Mouse (Mus musculus): Measurements from ENCODE around the gene Dmc1. TPM values are rescaled to one million over a fixed set of nuclear protein-coding genes. Genes with fewer than 3 reads are reported as not detected.

Dmc1 gene
- polyA plus RNA-seq, 1 experiment from 2014 or later: 1.7 TPM

DNA sequence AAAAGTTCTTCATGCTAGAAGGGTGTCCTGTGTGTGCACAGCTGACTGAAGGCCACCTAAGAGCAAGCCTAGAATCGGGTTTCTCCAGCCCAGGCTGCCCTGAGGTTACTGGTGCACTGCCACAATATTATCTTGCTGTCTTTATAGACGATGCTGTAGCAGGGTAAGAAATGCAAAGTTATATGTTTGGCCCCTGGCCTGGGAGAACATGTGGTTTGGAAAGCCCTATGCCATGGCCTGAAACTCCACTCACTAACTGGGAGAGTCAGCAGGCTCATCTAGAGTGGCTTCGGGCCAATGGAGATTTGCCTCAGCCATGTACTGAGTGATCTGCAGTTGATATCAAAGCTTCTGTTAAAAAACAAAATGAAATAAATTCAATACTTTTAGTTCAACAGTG, 71.1 kb downstream of the Dmc1 start:
- Histone ChIP-seq H3K27ac (ENCODE audit: low read depth, low read length) (no peak overlapping the region), H3K4me2 (replicated peaks; ENCODE audit: low read depth) (no peak overlapping the region), H3K4me1 (replicated peaks; ENCODE audit: control insufficient read depth, insufficient read depth, low read length) (no peaks in the 10 kb centered on the region), H3K9me3 (ENCODE audit: control insufficient read depth) (no peaks in the 10 kb centered on the region), H3K36me3 (ENCODE audit: control insufficient read depth, insufficient read depth) (peaks cover 96% of the 10 kb centered on the region), H3K9ac (ENCODE audit: low read depth, low read length) (no peak overlapping the region), H3K4me3 (ENCODE audit: low read depth, low read length) (no peak overlapping the region), H3K27me3 (replicated peaks; ENCODE audit: control insufficient read depth, insufficient read depth, low read length) (no peaks in the 10 kb centered on the region)
- 85% methylated on average over 3 of the region's 3 CpGs for WGBS
- no peak for TF ChIP-seq CTCF (IDR thresholded peaks at IDR 0.05; ENCODE audit: low read depth)
- ATAC-seq: no peak

GRCm38 (mm10) chr15:79529935-79530334, 75.0 kb downstream of the Dmc1 start:
- no peak for ATAC-seq
- WGBS: 67% methylated on average over 7 of the region's 7 CpGs
- Histone ChIP-seq H3K9ac (ENCODE audit: low read depth, low read length) (no peak overlapping the region), H3K4me3 (ENCODE audit: low read depth, low read length) (no peak overlapping the region), H3K4me1 (replicated peaks; ENCODE audit: control insufficient read depth, insufficient read depth, low read length) (no peaks in the 10 kb centered on the region), H3K36me3 (ENCODE audit: control insufficient read depth, insufficient read depth) (peaks cover 76% of the 10 kb centered on the region), H3K27me3 (replicated peaks; ENCODE audit: control insufficient read depth, insufficient read depth, low read length) (no peaks in the 10 kb centered on the region), H3K9me3 (ENCODE audit: control insufficient read depth) (no peaks in the 10 kb centered on the region), H3K27ac (ENCODE audit: low read depth, low read length) (no peak overlapping the region), H3K4me2 (replicated peaks; ENCODE audit: low read depth) (no peak overlapping the region)
- TF ChIP-seq CTCF (IDR thresholded peaks at IDR 0.05; ENCODE audit: low read depth): no peak

DNA sequence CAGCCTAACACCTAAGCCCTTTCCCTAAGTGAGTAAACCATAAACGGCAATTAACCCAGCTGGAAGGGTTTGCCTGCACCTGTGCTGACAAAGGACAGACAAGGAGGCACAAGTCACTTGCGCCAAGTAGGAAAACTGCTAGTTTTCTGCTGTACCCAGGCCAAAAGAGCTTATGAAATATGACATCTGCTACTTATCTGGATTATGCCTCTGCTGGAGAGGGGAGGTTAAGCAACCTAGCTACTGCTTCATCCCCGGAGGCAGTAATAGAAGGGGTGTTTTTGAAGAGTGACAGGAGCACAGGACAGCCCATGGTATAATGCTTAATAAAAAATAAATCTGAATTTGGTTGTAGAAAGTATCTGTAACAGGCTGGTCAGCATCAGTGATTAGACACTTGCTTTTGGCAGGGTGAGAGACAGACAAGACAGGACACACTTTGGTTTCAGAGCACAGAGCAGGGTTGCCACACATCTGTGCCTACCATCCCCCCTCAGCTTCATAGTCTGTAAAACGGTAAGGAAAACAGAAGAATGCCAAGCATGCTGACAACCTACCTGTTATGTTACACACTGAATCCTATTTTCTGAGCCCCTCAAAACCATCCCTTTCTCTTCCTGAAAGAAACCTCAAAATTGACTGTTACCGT, 76.8 kb downstream of the Dmc1 start:
- no peak for ATAC-seq
- peak; percentile 25; the same call in 1 of the 2 replicates for TF ChIP-seq CTCF (IDR thresholded peaks at IDR 0.05; ENCODE audit: low read depth)
- Histone ChIP-seq H3K9me3 (ENCODE audit: control insufficient read depth) (no peaks in the 10 kb centered on the region), H3K27ac (ENCODE audit: low read depth, low read length) (0 out of 2 replicates have a peak overlapping the region, but pooled peaks have one; percentile 35), H3K4me2 (replicated peaks; ENCODE audit: low read depth) (no peak overlapping the region), H3K4me1 (replicated peaks; ENCODE audit: control insufficient read depth, insufficient read depth, low read length) (no peaks in the 10 kb centered on the region), H3K9ac (ENCODE audit: low read depth, low read length) (no peak overlapping the region), H3K4me3 (ENCODE audit: low read depth, low read length) (no peak overlapping the region), H3K36me3 (ENCODE audit: control insufficient read depth, insufficient read depth) (peaks cover 67% of the 10 kb centered on the region), H3K27me3 (replicated peaks; ENCODE audit: control insufficient read depth, insufficient read depth, low read length) (no peaks in the 10 kb centered on the region)
- WGBS: 61% methylated on average over 5 of the region's 5 CpGs

- peaks cover 65% of the 10 kb centered on the region for H3K36me3 ChIP-seq (ENCODE audit: control insufficient read depth, insufficient read depth)
- no peaks in the 10 kb centered on the region for H3K9me3 ChIP-seq (ENCODE audit: control insufficient read depth)
- no peak for TF ChIP-seq CTCF (IDR thresholded peaks at IDR 0.05; ENCODE audit: low read depth)
- H3K27ac ChIP-seq (ENCODE audit: low read depth, low read length): no peak overlapping the region; the same call in 1 of the 2 replicates
- no peaks in the 10 kb centered on the region for H3K27me3 ChIP-seq (replicated peaks; ENCODE audit: control insufficient read depth, insufficient read depth, low read length)
- 73% methylated on average over 4 of the region's 4 CpGs for WGBS
- no peak overlapping the region for H3K9ac ChIP-seq (ENCODE audit: low read depth, low read length)
- ATAC-seq: no peak
- no peaks in the 10 kb centered on the region for H3K4me1 ChIP-seq (replicated peaks; ENCODE audit: control insufficient read depth, insufficient read depth, low read length)
- no peak overlapping the region for H3K4me3 ChIP-seq (ENCODE audit: low read depth, low read length)
- H3K4me2 ChIP-seq (replicated peaks; ENCODE audit: low read depth): no peak overlapping the region
These were observed 77.7 kb downstream of the Dmc1 start for GRCm38 (mm10) chr15:79527192-79527591.

DNA sequence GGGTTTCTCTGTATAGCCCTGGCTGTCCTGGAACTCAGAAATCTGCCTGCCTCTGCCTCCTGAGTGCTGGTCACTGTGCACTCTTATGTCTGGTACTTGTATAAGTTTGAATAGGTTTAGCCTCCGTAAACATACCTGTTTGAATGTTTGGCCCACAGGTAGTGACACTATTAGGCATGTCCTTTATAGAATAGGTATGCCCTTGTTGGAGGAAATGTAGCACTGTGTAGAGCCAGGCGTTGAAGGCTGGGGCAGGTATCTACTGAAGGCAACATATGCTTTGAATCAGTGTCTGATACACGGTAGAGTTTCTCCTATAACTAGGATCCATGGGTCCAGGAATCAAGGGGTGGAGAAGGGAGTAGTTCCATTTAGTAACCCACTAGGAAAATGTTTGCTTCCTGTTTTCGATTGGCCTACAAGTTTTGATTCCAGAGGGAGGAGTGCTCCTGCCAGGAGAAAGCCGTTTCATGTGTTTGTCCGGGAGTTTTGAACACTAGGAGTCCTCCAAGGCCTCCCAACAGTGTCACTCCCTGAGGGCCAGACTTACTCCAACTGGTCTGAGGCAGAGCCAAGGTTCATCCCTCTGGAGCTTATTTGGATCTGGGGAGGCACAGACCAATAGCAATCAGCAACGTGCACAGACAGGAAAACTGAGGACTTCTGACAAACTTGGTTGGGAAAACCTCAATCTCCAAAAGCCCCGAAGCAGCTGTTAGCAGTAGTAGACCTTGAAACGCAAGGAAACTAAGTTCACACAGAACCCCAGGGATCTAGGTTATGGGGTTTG, 78.7 kb downstream of the Dmc1 start:
- TF ChIP-seq CTCF (IDR thresholded peaks at IDR 0.05; ENCODE audit: low read depth): peak; percentile 14; the same call in 1 of the 2 replicates
- Histone ChIP-seq H3K4me1 (replicated peaks; ENCODE audit: control insufficient read depth, insufficient read depth, low read length) (no peaks in the 10 kb centered on the region), H3K9me3 (ENCODE audit: control insufficient read depth) (no peaks in the 10 kb centered on the region), H3K36me3 (ENCODE audit: control insufficient read depth, insufficient read depth) (peaks cover 55% of the 10 kb centered on the region), H3K4me2 (replicated peaks; ENCODE audit: low read depth) (no peak overlapping the region), H3K9ac (ENCODE audit: low read depth, low read length) (no peak overlapping the region), H3K27me3 (replicated peaks; ENCODE audit: control insufficient read depth, insufficient read depth, low read length) (no peaks in the 10 kb centered on the region), H3K27ac (ENCODE audit: low read depth, low read length) (no peak overlapping the region), H3K4me3 (ENCODE audit: low read depth, low read length) (no peak overlapping the region)
- ATAC-seq: no peak
- 54% methylated on average over 9 of the region's 9 CpGs for WGBS

- Histone ChIP-seq H3K9me3 (ENCODE audit: control insufficient read depth) (no peaks in the 10 kb centered on the region), H3K4me1 (replicated peaks; ENCODE audit: control insufficient read depth, insufficient read depth, low read length) (no peaks in the 10 kb centered on the region), H3K9ac (ENCODE audit: low read depth, low read length) (no peak overlapping the region), H3K27me3 (replicated peaks; ENCODE audit: control insufficient read depth, insufficient read depth, low read length) (no peaks in the 10 kb centered on the region), H3K4me2 (replicated peaks; ENCODE audit: low read depth) (no peak overlapping the region), H3K4me3 (ENCODE audit: low read depth, low read length) (no peak overlapping the region), H3K27ac (ENCODE audit: low read depth, low read length) (no peak overlapping the region), H3K36me3 (ENCODE audit: control insufficient read depth, insufficient read depth) (peaks cover 50% of the 10 kb centered on the region)
- ATAC-seq: no peak
- WGBS: 88% methylated on average over 5 of the region's 5 CpGs
- no peak for TF ChIP-seq CTCF (IDR thresholded peaks at IDR 0.05; ENCODE audit: low read depth)
These were observed 79.3 kb downstream of the Dmc1 start for GRCm38 (mm10) chr15:79525564-79525963.

All from intestine, postnatal 0 days (tissue).